Mouse (Mus musculus) bone marrow, adult 2 months (tissue): ENCODE results near the gene Vmn2r71. TPM values are rescaled to one million over a fixed set of nuclear protein-coding genes. Genes with fewer than 3 reads are reported as not detected.

Experiments used
- H3K27ac ChIP-seq: fragments of 200-500 bp; 2 replicates; pipeline ENCODE4 v1.5.1; 2012; ENCODE audit warnings: low read depth, mild to moderate bottlenecking, control low read depth, inconsistent platforms, low read length; ENCODE audit not compliant: control insufficient read depth, poor library complexity, insufficient read depth
- H3K4me1 ChIP-seq: fragments of 200-500 bp; 2 replicates; pipeline ENCODE4 v1.6.1; 2011; ENCODE audit warnings: low read length; ENCODE audit not compliant: control insufficient read depth, insufficient read depth
- H3K4me3 ChIP-seq: fragments of 200-500 bp; replicated peaks from 2 replicates; pipeline ENCODE3; 2011; ENCODE audit warnings: mild to moderate bottlenecking, low read depth, low read length, control low read depth; ENCODE audit not compliant: control insufficient read depth
- CTCF ChIP-seq: fragments of 200-500 bp; IDR thresholded peaks from 2 replicates; pipeline ENCODE4 v1.5.1; 2011; ENCODE audit warnings: low read length, control low read depth; ENCODE audit not compliant: control insufficient read depth, insufficient read depth
- POLR2A ChIP-seq: fragments of 200-500 bp; IDR thresholded peaks from 2 replicates; pipeline ENCODE4 v1.6.1; 2011; ENCODE audit warnings: low read depth, mild to moderate bottlenecking, control low read depth, low read length, borderline replicate concordance; ENCODE audit not compliant: control insufficient read depth
- WGBS: fragments of 180-500 bp; shearing (Covaris S2); methylation state at CpG from one replicate; pipeline ENCODE4 v1.1.7; 2018; 5-methylcytosine and 5-hydroxymethylcytosine counted together
- polyA plus RNA-seq: library from polyadenylated mRNA; stranded (reverse); fragments of >200 nt; gene quantifications from 2 replicates; pipeline ENCODE4 v1.2.4, GENCODE M21; 2011; ENCODE audit warnings: low replicate concordance; ENCODE audit not compliant: missing spikeins, insufficient read depth, insufficient read length

Vmn2r71 gene
- polyA plus RNA-seq: not detected in 2 replicates

- WGBS: 76% methylated on average over 5 of the region's 5 CpGs
- TF ChIP-seq POLR2A (no peak), CTCF (no peak)
- H3K27ac ChIP-seq: no peak within 1 kb of the TSS
- no peaks in the 10 kb centered on the region for H3K4me1 ChIP-seq
- no peak within 1 kb of the TSS for H3K4me3 ChIP-seq
These were observed at the start of gene Vmn2r71 for GRCm38 (mm10) chr7:85562787-85563186. Gene Vmn2r71 (plus strand): TSS chr7:85563087.

- Histone ChIP-seq H3K27ac (no peak overlapping the region), H3K4me3 (no peak overlapping the region), H3K4me1 (no peaks in the 10 kb centered on the region)
- no peak for TF ChIP-seq CTCF
- TF ChIP-seq POLR2A: no peak
- 82% methylated on average over 2 of the region's 2 CpGs for WGBS
These were observed 20.8 kb upstream of the Vmn2r71 start for GRCm38 (mm10) chr7:85542108-85542507.

GRCm38 (mm10) chr7:85543118-85543517, 19.8 kb upstream of the Vmn2r71 start:
- Histone ChIP-seq H3K27ac (no peak overlapping the region), H3K4me1 (no peaks in the 10 kb centered on the region), H3K4me3 (no peak overlapping the region)
- no peak for TF ChIP-seq POLR2A
- TF ChIP-seq CTCF: no peak
- WGBS: 67% methylated on average over 2 of the region's 2 CpGs

- Histone ChIP-seq H3K4me1 (no peaks in the 10 kb centered on the region), H3K4me3 (no peak within 1 kb of the TSS), H3K27ac (no peak within 1 kb of the TSS)
- TF ChIP-seq POLR2A: no peak
- TF ChIP-seq CTCF: no peak
- 68% methylated on average over 2 of the region's 2 CpGs for WGBS
These were observed 6.2 kb downstream of the Vmn2r71 start, which contains the start of gene Vmn2r70 for GRCm38 (mm10) chr7:85569092-85569491. Gene Vmn2r70 (minus strand): TSS chr7:85569192.

Other genes starting within 250 kb of the Vmn2r71 start
- gene Vmn2r69, start 147.2 kb upstream of the Vmn2r71 start, polyA plus RNA-seq: not detected in 2 replicates
- gene Vmn2r70, start 6.1 kb downstream of the Vmn2r71 start, polyA plus RNA-seq: not detected in 2 replicates
- gene Vmn2r72, start 192.0 kb downstream of the Vmn2r71 start, polyA plus RNA-seq: not detected in 2 replicates